Comparison of ENCODE assay signal across 8 mouse cellular contexts in genomic region chr11:88067191-88067585, GRCm38 (mm10). TPM values are rescaled to one million over a fixed set of nuclear protein-coding genes. Genes with fewer than 3 reads are reported as not detected.
DNase-seq lines count a peak whose midpoint lies in the region; ATAC-seq and TF ChIP-seq lines count a peak whose summit lies in the region.

No protein-coding gene starts in this region.

- 3% methylated on average over 8 of the region's 8 CpGs for WGBS in kidney, embryonic 16.5 days
- WGBS in hindbrain, embryonic 13.5 days = 2% methylated on average over 8 of the region's 8 CpGs
- 1% methylated on average over 8 of the region's 8 CpGs for WGBS in lung, postnatal 0 days

- H3K4me2 ChIP-seq in kidney, embryonic 16.5 days (replicated peaks; ENCODE audit: low read depth, low read length) = peak overlapping the region; percentile 89
- H3K4me2 ChIP-seq in hindbrain, embryonic 13.5 days = peak overlapping the region; percentile 81
- peak overlapping the region; percentile 91 for H3K4me2 ChIP-seq in lung, postnatal 0 days (replicated peaks; ENCODE audit: low read depth, low read length)

- peak overlapping the region; percentile 97 for H3K27ac ChIP-seq in kidney, embryonic 16.5 days (ENCODE audit: low read length)
- peak overlapping the region; percentile 80; the same call in 1 of the 2 replicates for H3K27ac ChIP-seq in brown adipose tissue, adult 24 weeks (replicated peaks; ENCODE audit: low read depth, low read length)
- peak overlapping the region; percentile 99 for H3K27ac ChIP-seq in hindbrain, embryonic 13.5 days
- peak overlapping the region; percentile 97 for H3K27ac ChIP-seq in lung, postnatal 0 days (ENCODE audit: low read length)

- H3K4me3 ChIP-seq in kidney, embryonic 16.5 days (ENCODE audit: low read length) = peak overlapping the region; percentile 88
- H3K4me3 ChIP-seq in brown adipose tissue, adult 24 weeks (ENCODE audit: insufficient read depth, low read depth, low read length) = peak overlapping the region; percentile 88
- peak overlapping the region; percentile 99 for H3K4me3 ChIP-seq in hindbrain, embryonic 13.5 days
- peak overlapping the region; percentile 93 for H3K4me3 ChIP-seq in lung, postnatal 0 days (ENCODE audit: low read depth, low read length)

- no peak for TF ChIP-seq CTCF in lung, postnatal 0 days (IDR thresholded peaks at IDR 0.05)

- no peaks in the 10 kb centered on the region for H3K36me3 ChIP-seq in kidney, embryonic 16.5 days (ENCODE audit: insufficient read depth, low read length)
- H3K36me3 ChIP-seq in hindbrain, embryonic 13.5 days = no peaks in the 10 kb centered on the region
- H3K36me3 ChIP-seq in lung, postnatal 0 days (ENCODE audit: insufficient read depth, low read length) = no peaks in the 10 kb centered on the region

- H3K27me3 ChIP-seq in kidney, embryonic 16.5 days (ENCODE audit: insufficient read depth, low read length) = no peaks in the 10 kb centered on the region
- no peaks in the 10 kb centered on the region for H3K27me3 ChIP-seq in hindbrain, embryonic 13.5 days
- no peaks in the 10 kb centered on the region for H3K27me3 ChIP-seq in lung, postnatal 0 days (replicated peaks; ENCODE audit: insufficient read depth, low read length)

- H3K9me3 ChIP-seq in kidney, embryonic 16.5 days (ENCODE audit: low read length) = no peaks in the 10 kb centered on the region
- no peaks in the 10 kb centered on the region for H3K9me3 ChIP-seq in hindbrain, embryonic 13.5 days
- H3K9me3 ChIP-seq in lung, postnatal 0 days (ENCODE audit: low read length) = no peaks in the 10 kb centered on the region

- TF ChIP-seq EP300 in lung, postnatal 0 days (IDR thresholded peaks at IDR 0.05) = no peak

- peak overlapping the region; percentile 96 for H3K9ac ChIP-seq in kidney, embryonic 16.5 days (replicated peaks; ENCODE audit: low read length)
- H3K9ac ChIP-seq in hindbrain, embryonic 13.5 days = peak overlapping the region; percentile 99
- H3K9ac ChIP-seq in lung, postnatal 0 days (replicated peaks; ENCODE audit: low read depth) = peak overlapping the region; percentile 93; the same call in 1 of the 2 replicates

- DNase-seq in kidney, adult 11 months = no peak
- DNase-seq in lung, postnatal 0 days (ENCODE audit: low spot score) = peak; percentile 64
- no peak for DNase-seq in gastrocnemius, adult 8-10 months (ENCODE audit: low spot score in 2 of 2)
- no peak for DNase-seq in cerebellum, adult 8-10 months
- DNase-seq in cerebellum, adult 9-11 months = no peak

- peaks cover 33% of the 10 kb centered on the region for H3K4me1 ChIP-seq in kidney, embryonic 16.5 days (ENCODE audit: insufficient read depth, low read length)
- H3K4me1 ChIP-seq in brown adipose tissue, adult 24 weeks (ENCODE audit: control insufficient read depth, insufficient read depth, insufficient read length, low read length) = no peaks in the 10 kb centered on the region
- peaks cover 37% of the 10 kb centered on the region for H3K4me1 ChIP-seq in hindbrain, embryonic 13.5 days (replicated peaks)
- peaks cover 11% of the 10 kb centered on the region; the same call in 1 of the 2 replicates for H3K4me1 ChIP-seq in lung, postnatal 0 days (ENCODE audit: insufficient read depth, low read depth, low read length)

- ATAC-seq in kidney, embryonic 16.5 days (ENCODE audit: low FRiP score, low TSS enrichment) = 0 out of 2 replicates have a peak, but pooled peaks have one; percentile 25
- ATAC-seq in hindbrain, embryonic 13.5 days (ENCODE audit: low FRiP score) = 0 out of 2 replicates have a peak, but pooled peaks have one; percentile 49
- no peak for ATAC-seq in lung, postnatal 0 days

RNA-seq across cellular contexts. Expression of gene Vezf1, which starts 0.9 kb away (rescaled TPM):
- polyA plus RNA-seq in kidney, embryonic 16.5 days (2015; fragmentation: Nextera tagmentation; extraction: Ambion mirVana) = 40.2 and 44.3 TPM in 2 replicates
- 17.3 and 19.7 TPM in 2 replicates for polyA plus RNA-seq in brown adipose tissue, adult 24 weeks (2012; ENCODE audit: insufficient read depth, insufficient read length, missing spikeins)
- 53.9 TPM in 2 replicates for polyA plus RNA-seq in hindbrain, embryonic 13.5 days (2015; fragmentation: Nextera tagmentation; extraction: Ambion mirVana)
- 26.8 TPM in 2 replicates for polyA plus RNA-seq in lung, postnatal 0 days (2015; fragmentation: Nextera tagmentation; extraction: Ambion mirVana)
- 100 to 1,000 TPM in 1 of 4 experiments, 10 to 100 TPM in 3; 98.6 to 102 (median 98.9) TPM for total RNA-seq in gastrocnemius, adult 8-10 months (2022)

RNA-seq across cellular contexts. Expression of gene Srsf1, which starts 20.0 kb away (rescaled TPM):
- polyA plus RNA-seq in kidney, embryonic 16.5 days (2015; fragmentation: Nextera tagmentation; extraction: Ambion mirVana) = 283 and 306 TPM in 2 replicates
- 52.3 and 109 TPM in 2 replicates for polyA plus RNA-seq in brown adipose tissue, adult 24 weeks (2012; ENCODE audit: insufficient read depth, insufficient read length, missing spikeins)
- 282 and 298 TPM in 2 replicates for polyA plus RNA-seq in hindbrain, embryonic 13.5 days (2015; fragmentation: Nextera tagmentation; extraction: Ambion mirVana)
- polyA plus RNA-seq in lung, postnatal 0 days (2015; fragmentation: Nextera tagmentation; extraction: Ambion mirVana) = 88.1 and 111 TPM in 2 replicates
- 10 to 100 TPM; 52.7 to 62.4 (median 59.0) TPM for total RNA-seq in gastrocnemius, adult 8-10 months (2022)

RNA-seq across cellular contexts. Expression of gene Cuedc1, which starts 30.7 kb away (rescaled TPM):
- polyA plus RNA-seq in kidney, embryonic 16.5 days (2015; fragmentation: Nextera tagmentation; extraction: Ambion mirVana) = 14.6 and 14.7 TPM in 2 replicates
- 7.3 and 15.9 TPM in 2 replicates for polyA plus RNA-seq in brown adipose tissue, adult 24 weeks (2012; ENCODE audit: insufficient read depth, insufficient read length, missing spikeins)
- 46.4 and 49.5 TPM in 2 replicates for polyA plus RNA-seq in hindbrain, embryonic 13.5 days (2015; fragmentation: Nextera tagmentation; extraction: Ambion mirVana)
- 14.6 TPM in 2 replicates for polyA plus RNA-seq in lung, postnatal 0 days (2015; fragmentation: Nextera tagmentation; extraction: Ambion mirVana)
- 100 to 1,000 TPM; 108 to 156 (median 116) TPM for total RNA-seq in gastrocnemius, adult 8-10 months (2022)
